Mouse (Mus musculus) cerebellum, adult 9-10 months (tissue): ENCODE measurements around the gene Ccpg1.
A peak's percentile ranks its signal among the peaks of the same experiment; 100 is the strongest.

Experiments
- DNase-seq: peaks from one replicate; pipeline ENCODE4 v3.0.0; 2022

Gene Ccpg1

DNA sequence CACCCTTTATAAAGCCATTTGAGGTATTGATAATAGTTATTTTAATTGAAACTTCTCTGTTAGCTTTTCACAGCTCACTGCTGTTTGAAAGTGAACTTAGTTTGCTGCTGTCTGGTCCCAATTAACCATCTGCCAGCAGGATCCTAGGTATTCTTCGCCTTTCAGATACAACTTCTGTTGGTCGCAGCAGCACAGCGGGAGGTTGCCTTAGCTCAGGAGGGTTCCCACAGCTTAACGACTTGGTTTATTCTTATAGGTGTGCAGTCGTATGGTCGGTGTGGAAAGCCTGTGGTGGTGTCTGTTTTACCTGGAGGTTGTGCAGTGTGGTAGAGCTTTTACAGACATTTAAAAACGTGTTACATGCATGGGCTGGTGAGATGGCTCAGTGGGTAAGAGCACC lies 11.6 kb downstream of the Ccpg1 start:
- no peak for DNase-seq

DNA sequence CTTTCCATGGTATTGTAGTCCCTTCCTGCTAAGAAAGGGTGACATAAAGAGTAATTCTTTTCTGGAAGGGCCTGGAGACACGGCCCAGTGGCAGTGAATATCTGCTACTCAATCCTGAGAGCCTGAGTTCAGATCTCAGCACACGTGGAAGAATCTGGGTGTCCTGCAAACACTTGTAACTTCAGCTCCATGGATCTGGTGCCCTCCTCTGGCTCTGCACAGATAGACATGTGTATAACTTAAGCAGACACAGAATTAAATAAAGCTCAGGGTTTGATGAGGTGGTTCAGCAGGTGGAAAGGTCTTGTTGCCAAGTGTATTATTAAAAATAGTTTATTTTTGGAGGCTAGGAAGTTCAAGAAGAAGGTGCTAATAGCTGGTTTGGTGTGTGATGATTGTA lies 15.3 kb downstream of the Ccpg1 start:
- DNase-seq, result no peak

DNA sequence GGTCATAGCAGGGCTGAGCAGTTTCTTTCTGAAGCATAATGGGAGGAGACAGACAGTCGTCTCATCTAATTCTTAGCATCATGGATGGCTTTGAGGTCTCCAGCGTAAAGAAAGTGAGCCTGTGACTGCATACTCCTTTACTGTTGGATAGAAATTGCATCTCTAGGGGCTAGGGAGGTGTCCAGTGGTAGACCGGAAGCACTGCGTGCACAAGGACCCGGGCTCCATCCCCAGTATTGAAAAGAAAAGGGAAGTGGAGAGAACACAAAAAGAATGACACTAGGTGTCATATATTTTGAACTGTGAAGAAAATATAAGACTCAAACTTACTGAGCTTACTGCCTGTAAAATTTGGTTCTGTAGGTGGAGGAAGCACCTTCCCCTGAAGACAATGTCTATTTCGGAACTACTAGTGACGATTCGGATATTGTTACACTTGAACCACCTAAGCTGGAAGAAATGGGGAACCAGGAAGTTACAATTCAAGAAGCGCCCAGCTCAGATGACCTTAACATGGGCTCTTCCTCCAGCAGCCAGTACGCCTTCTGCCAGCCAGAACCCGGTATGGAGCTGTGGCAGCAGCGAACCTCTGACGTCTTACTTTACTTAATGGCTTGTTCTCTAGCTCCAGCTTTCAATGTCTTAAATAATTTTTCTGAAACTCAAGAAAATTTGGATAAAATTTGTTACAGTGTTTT lies 16.2 kb downstream of the Ccpg1 start:
- no peak for DNase-seq

DNA sequence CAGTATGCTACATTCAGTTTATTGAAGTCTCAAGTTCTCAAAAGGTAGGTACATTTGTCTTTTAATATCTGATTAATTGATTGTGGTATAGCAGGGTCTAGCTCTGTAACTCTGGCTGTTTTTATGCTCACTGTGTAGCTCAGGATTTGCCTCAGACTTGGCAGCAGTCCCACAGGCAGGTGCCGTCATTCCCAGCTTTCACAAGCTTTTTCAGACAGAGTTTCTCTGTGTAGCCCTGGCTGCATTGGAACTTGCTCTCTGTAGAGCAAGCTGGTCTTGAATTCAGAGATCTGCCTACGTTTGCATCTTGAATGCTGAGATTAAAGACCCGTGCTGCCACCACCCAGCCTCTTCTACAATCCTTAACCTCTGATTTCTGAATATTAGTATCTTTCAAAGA lies 16.9 kb downstream of the Ccpg1 start:
- DNase-seq, result no peak

DNA sequence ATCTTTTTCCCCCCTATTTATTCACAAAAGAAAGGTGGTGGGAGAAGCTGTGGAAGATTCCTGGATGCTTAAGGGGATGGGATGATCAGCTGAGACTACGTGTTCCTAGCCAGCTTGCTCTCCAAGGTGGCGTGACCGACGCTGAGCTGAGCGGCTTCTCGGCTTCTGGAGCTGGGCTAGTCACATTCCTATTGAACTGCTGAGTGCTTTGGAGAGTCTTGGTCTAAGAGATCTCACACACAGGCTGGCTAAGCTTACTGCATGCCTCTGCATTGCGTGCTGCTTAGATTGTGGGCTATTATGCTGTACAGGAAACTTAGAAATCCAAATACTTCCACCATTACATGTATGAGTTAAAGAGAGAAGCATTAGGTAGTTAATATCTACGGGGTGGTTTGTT lies 18.8 kb downstream of the Ccpg1 start:
- DNase-seq, result no peak

DNA sequence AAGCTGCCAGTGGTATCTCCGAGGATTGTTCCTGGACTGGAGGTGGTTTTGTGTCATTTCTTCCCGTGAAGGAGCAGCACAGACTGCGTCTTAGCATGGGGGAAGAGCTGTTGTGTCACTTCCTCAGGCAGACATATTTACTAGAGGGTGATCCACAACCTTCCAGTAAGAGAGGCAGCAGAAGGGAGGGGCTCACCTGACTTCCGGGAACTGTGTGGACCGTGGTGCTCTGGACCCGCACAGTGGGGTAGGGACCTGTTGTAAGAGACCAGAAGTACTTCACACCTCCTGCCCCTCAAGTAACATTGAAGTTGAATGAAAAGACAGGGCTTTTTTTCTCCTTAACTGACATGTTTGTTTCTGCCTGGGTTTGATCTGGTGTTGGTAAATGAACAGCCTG lies 19.9 kb downstream of the Ccpg1 start:
- DNase-seq, result no peak

DNA sequence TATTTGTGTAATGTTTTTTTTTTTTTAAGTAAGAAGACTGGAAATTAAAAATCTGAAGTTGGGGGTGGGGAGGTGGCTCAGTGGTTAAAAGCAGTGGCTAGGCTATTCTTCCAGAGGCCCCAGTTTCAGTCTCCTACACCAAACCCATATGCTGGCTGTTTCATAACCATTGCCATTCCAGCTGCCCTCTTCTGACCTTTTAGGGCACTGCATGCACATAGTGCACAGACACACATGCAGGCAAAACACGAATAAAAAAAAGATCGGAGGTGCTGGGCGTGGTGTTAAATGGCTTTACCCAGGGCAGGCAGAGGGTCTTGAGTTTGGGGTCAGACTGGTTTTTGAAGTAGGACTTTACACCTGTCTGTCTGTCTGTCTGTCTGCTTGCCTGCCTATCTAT lies 20.9 kb downstream of the Ccpg1 start:
- DNase-seq, result no peak

DNA sequence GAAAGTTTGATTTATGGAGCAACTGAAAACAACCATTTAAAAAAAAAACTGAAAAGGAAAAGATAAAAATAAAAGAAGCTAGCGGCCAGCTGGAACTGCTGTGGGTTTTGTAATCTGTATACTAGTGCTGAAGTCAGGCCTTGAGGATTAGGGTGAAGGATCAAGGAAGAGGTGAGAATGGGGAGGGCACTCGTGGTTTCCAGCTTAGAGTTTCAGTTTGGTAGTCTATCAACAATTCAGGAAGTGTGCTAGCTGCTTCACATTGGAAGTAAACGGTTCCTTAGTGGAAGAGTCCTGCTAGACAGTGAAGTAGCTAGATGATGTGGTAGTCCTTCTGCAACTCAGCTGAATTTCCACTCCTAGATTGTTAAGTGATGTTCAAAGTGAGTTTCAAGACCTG lies 23.2 kb downstream of the Ccpg1 start:
- no peak for DNase-seq

DNA sequence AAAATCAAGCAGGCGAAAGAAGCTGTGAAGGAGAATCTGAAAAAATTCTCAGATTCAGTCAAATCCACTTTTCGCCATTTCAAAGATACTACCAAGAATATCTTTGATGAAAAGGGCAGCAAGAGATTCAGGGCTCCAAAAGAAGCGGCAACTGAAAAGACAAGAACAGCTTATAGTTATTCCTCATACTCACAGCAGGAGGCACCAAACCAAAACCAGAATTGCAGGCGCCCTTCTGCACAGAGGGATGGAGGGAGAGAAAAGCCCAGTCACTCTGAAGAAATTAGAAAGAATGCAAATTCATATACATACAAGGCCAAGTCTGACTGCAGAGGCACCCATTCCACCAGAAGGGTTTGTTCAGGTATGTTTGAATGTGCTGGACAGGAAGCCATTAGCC lies 27.4 kb downstream of the Ccpg1 start:
- DNase-seq, result no peak

DNA sequence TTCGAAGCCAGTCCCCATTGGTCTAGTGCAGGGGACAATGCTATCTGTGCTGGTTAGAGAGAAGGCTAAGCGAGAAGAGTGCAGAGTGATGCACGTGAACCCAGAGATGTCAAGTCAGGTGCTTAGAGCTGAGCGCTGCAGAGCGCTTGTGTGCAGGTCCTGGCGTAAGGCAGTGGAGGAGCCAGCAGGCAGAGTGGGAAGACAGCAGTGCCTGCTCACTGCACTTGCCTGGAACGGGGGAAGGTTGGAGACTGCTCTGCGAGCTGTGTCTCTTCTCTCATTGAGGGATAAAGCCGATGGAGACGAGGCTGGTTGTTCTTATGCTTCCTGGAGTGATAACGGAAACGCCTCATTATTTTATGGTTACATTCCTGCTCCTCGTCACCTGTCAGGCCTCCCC lies 29.5 kb downstream of the Ccpg1 start:
- no peak for DNase-seq

DNA sequence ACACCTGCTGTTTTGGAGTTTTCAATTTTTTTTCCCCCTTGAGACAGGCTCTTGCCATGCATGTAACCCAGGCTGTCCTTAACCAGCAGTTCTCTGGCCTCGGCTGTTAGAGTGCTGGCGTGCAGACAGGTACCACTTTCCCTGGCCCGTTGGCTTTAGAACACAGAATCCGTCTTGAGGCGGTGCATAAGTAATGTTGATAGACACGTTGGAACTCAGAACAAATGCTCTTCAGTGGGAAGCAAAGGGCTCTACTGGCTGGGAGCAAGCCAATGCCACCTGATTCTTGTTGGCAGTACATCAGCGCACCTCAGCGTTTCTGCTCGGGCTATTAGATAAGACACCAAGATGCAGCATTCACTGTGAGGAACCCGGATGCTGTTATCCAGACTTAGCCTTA lies 34.6 kb downstream of the Ccpg1 start:
- peak; percentile 71 for DNase-seq

DNA sequence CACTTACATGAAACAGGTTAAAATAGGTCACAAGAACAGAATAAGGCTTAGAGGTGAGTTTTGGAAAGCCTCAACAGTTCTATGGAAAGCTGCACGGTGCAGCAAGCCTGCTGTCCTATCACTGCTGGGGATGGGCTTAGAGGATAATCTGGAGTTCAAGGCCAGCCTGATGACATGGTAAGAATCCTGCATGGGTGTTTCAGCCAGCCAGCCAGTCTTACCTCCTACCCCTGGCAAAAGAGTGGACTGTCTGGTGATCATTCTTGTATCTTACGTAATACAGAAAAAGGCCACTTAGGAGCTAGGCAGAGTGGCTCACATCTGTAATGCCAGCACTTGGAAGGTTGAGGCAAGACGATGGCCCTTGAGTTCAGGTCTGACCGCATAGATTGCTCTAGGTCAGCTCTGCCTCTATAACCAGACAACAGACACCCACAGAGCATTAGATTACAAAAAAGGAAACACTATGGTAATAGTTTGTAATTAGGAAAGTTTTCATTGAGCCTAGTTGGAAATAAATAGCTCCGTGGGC lies 35.4 kb downstream of the Ccpg1 start:
- DNase-seq, result no peak

DNA sequence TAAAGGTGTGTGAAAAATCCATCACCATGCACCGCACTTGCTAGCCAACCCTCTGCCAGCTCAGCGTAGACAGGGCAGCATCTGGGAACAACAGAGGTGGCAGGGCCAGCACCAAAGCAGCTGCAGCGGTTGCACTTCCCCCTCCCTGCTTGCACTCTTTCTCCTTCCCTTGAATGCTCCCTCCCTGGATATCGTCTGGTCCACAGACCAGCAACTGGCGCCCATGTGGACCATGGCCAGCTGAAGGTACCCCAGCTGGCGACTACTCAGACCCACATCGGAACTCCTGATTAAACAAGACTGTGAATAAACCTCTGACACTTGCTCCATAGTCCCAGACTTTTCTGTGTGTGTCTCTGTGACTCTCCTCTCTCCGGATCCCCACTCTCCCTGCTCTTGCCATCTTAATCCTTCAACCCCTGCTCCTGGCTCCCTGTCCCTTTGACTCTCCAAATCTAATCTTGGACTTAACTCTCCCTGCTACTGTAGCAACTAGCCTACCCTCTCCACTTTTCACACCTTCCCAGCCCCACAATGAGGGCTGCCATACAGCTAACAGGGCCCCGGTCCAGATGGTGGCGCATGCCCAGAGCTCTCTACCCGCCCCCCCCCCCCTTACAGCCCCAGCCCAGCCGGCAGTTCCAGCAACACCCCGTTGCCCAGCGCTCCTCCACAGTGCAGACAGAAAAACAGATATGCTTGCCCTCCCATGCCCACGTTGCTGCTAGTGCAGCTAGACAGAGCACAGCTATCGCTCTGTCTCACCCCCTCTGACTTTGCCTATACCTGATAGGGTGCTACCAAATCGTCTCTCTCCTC lies 40.8 kb downstream of the Ccpg1 start:
- no peak for DNase-seq

DNA sequence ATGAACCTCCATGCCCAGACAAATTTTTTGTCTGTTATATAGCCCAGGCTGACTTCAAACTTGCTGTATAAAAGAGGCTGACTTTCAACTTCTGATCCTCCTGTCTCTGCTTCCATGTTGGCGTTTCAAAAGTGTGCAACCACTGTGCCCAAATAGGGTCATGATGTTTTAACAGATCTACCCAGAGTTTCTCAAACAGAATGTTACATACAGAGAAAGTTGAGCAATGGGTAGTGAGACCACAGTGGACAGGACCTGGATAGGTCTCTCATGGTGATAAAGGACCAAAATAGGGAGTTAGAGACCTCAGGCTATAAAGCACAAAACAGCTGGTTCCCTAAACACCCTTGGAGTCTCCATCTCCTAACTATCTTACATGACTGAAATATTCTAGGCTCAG lies 45.2 kb downstream of the Ccpg1 start:
- no peak for DNase-seq

DNA sequence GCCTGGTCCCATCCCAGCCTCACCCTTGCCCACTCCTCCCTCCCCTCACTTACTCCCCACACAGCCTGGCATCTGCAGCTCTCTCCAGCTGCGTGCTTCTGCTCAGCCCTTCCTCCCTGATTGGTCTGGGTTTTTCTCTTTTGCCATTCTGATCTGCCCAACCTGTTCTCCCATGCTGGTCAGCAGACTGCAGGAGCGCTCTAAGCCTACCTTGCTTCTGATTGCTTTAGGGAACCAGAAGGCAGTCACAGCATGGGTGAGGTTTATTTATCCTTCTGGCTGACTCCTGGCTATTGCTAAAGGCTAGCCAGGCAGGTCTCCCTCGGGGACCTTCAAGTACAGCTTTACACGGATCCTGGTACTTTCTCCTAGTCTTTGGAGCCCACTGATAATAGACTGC lies 46.2 kb downstream of the Ccpg1 start:
- peak; percentile 82 for DNase-seq

DNA sequence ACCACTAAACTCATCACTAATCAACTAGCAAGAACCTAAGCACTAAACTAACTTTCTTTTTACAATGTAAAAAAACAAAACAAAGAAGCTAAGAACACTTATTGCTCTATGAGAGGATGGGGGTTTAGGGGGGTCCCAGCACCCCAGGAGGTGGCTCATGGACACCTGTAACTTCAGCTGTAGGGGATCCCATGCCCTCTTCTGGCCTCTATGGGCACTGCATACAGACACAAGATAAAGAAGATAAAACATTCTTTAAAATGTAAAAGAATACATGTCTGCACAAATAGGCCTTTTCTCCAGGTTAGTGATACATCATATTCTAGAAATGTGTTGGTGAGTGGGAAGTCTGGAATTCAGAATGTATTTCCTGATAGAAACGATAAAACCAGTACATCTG lies 48.2 kb downstream of the Ccpg1 start:
- DNase-seq, result no peak

DNA sequence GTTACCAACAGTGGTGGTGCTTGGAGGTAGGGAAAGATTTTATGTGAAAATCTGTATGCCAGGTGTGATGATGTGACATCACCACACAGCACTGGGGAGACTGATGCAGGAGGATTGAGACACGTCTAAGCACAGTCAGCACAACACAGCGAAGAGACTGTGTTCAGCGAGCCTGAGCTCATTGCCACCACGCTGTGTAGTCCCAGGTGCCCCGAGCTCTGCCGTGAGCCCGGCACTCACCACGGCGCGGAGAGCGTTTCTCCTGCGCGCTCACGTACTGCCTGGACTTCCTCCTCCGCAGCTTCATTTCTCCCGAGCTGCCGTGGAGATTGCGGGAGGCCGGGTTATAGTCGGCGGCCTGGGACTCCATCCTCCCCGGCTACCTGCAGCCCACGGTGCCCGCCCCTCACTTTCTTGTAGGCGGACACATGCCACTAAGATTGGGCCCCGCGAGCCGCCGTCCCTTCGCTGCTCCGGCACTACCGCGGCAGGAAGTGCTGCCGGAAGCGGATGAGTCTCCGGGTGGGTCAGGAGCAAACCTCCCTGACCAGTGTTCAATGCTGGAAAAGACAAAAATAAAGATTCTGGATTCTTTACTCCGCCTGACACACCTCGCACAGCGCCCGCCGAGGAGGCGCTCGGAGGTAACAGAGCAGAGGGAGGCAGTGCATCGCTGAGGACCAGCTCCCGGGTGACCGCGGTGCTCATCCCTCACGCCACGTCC lies 54.2 kb downstream of the Ccpg1 start:
- peak; percentile 89 for DNase-seq

DNA sequence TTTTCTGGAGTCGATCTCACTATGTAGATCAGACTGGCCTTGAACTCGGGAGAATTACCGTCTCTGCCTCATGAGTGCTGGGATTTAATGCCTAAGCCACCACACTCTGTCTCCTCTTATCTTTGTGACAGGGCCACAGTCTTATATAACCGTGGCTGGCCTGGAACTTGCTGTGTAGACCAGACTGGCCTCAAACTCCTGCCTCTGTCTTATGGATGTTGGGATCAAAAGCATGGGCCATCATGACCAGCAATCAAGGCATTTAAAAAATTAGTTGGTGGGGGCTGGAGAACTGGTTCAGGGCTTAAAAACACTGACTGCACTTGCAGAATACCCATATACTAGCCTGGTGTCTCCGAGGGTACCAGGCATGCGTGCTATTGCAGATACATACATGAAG lies 54.9 kb downstream of the Ccpg1 start, which contains the start of gene Pigb:
Gene Pigb, minus strand, starts transcription at position 299 of the 400 bp plus-strand sequence.
- DNase-seq, result no peak

DNA sequence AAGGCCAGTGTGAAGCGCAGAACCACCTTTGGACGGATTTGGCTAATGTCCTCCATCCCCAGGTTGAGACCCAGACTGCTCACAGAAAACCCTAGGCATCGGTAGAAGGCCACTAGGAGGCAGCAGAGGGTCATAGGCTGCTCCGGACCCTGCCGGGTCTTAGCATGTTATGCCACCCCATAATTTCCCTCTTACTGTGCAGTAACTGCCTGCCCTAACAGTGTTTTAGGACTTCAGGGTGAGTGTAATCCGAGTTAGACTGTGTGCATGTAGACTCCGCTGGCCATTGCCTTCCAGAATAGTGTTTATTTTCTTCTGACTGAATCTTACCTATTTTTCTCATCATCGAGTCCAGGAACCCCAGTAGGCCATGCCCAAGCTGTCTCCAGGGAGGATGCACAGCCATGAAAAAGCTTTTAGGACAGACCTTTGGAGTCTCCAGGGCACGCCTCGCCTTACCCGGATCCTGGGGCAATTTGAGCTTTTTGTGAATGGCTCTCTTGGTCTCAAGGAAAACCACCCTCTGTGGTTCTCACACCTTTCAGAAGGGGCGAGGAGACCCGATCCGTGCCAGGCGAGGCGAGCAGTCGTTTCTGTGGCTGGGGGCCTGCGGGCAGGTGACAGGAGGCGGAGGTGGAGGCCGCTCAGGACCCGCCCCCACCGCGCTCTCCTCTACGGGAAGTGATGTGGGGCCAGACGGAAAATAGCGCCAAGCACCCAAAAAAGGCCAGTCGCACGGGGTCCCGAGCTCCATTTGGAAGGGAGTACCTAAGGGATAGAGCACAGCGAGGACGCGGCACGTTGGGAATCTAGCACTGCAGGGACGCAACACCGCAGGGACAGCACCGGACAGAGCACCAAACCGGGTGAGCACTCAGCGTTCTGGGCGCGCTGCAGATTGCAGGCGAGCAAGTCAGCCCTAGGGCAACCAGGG lies 59.2 kb downstream of the Ccpg1 start, which contains the start of gene Rab27a:
Gene Rab27a, plus strand, starts transcription at position 709 of the 934 bp plus-strand sequence.
- DNase-seq, result peak; percentile 92

DNA sequence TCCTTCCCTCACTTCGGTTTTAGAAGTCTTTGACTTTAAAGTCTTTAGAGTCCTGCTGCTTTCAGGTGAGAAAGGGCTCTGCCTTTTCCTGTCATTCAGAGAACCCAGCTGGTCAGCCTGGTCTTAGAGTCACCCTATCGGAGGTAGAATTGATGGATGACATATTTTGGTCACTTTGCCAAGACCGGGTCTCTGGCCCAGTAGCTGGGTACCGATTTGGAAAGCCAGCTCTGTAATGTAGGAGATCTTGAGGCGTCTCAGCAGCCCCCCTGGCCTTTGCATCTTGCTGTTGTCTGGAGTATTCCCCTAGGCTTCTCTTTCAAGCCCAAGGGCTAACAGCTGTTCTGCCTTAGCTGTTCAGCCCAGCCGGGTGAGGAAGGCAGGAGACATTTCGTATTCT lies 60.0 kb downstream of the Ccpg1 start:
- peak; percentile 65 for DNase-seq

DNA sequence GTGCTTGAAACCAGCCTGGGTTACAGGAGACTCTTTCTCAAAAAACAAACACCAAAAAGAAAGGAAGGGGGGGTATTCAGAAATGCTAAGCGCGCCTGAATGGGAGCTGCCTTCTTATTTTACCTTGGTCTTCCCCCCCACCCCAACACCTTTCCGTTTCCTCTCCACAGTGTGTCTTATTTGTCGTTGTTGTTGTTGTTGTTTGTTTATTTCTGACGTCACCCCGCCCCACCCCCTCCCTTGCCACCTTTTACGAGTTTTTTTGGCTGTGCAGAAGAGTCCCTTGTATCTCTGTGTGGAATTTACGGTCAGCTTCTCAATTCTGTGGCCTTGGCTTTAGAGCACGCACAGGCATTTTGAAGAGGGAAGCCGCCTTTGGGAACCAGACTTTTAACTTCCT lies 60.5 kb downstream of the Ccpg1 start:
- DNase-seq, result no peak

DNA sequence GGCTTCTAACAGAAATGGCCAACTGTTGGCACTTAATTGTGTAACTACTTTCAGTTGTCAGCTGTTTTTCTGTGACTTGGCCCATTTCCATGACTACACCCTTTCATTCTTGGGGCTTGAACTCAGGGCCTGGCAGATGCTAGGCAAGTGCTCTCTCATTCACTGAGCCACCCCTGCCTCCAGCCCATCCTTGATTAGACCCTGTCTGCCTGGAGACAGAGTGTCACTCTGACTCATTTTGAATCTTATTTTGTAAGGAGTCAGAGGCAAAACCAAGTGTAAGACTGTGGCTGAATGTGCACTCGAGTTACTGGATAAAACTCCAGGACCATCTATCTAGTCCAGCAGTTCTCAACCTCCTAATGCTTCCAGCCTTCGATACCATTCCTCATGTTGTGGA lies 62.7 kb downstream of the Ccpg1 start:
- no peak for DNase-seq
